Mouse (Mus musculus): Measurements from ENCODE around the gene Hnrnpll.

Gene Hnrnpll

DNA sequence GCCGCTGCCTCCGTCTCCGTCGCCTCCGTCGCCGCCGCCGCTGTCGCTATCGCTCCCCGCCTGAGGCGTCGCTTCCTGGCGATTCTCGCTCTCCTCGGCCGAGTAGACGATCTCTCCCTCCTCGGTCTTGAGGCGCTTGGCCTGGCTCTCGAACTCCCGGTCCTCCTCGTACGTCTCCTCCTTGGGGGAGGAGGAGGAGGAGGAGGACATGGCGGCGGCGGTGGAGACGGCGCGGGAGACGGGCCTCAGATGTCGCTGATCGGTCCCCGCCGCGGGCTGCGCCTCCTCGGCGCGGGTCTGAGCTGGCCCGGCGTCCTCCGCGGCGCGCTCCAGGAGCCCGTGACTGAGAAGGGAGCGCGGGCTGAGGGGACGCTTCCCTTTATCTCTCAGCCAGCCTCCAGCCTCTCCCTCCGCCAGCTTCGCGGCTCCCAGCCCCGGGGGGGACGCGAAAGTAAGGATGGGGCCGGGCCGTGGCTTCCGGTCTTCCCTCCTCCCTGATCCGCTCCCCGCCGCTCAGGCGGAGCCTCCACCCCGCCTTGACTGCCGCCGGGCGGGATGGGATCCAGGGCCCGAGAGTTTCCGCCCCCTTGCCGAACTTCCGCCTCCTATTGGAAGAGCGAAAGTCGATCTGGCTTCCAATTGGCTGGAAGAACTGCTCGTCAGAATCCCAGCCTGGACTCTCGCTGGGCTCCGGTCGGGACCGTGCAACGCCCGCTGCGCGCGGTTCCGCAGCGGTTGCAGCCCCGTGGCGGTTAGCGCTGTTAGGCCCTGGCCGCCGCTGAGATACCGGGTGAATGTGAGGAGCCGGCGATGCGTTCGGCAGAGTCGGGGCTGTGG, at the start of gene Hnrnpll:
Hnrnpll (minus strand) TSS at position 552 of the 837 bp plus-strand sequence.
- peak; percentile 84 for DNase-seq (ENCODE audit: low spot score)

DNA sequence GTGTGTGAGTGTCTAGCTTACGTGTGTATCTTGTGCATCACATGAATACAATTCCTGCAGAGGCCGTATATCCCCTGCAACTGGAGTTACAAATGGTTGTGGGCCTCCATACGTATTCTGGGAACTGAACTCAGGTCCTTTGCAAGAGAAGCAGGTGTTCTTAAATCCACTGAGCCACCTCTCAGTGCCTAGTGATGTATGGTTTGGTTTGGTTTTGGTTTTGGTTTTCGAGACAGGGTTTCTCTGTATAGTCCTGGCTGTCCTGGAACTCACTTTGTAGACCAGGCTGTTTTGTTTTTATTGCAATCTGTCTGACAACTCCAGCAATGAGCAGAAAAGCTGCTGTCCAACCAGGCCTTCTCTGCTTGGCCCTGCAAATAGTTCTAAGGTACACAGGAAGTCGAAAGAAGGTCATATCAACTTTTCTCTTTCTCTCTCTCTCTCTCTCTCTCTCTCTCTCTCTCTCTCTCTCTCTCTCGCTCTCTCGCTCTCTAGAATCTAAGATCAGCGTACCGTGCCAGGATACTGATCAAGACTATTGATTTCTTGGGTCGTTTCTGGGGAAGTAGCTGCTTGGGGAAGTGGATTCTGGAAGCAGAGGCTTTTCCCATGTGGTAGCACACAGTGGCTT, 43.3 kb upstream of the Hnrnpll start:
- no peak for DNase-seq (ENCODE audit: low spot score)

DNA sequence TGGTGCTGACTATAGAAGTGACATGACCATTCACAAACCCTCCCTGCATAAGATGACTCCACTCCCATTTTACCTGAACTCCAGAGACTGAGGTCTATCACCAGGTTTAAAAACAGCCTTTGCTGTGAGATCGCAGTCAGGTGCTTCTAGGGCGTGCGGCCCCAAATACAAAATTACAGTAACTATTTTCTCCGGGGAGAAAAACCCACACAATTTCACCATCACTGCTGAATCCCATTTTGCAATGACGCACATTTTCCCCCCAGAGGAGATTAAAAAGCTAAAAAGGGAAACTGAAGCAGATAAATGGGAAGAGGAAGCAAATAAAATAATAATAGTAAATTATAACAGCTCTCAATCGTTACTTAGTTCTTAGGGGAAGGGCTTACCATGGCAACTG, 37.7 kb upstream of the Hnrnpll start:
- DNase-seq (ENCODE audit: low spot score) = no peak

DNA sequence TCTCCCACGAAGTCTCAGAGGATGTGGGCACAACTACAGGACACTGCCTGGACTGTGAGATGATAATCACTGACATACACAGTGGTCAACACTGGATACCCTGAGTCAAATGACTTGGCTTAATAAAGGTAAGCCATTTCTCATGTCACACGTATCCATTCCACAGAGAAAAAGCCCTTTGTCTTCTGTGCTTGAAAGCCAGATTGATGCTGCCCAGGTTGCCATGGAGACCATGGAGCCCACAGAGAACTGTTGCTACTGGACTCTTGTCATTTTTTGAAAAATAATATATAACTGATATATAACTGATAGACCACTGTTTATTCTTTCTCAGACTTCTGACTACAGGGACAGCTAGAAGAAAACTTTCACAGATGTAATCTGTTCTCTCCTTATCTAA, 35.1 kb upstream of the Hnrnpll start:
- no peak for DNase-seq (ENCODE audit: low spot score)

DNA sequence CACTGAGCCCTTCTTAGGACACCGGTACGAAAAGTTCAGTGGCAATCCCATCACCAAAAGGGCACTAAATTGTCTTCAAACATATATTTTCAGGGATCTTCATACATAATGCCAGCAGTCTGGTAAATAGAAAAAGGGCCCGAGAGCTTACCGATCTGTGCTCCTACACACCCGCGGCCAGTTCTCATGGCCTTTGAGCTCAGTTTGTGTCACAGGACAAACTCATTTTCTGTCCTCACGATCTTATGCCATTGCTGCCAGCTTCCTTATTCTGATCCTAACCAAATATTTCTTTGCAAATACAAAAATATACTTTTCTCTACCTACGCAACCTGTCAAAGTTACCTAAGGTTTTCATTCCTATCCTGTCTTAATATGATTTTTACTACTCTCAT, 34.6 kb upstream of the Hnrnpll start:
- DNase-seq (ENCODE audit: low spot score) = no peak

DNA sequence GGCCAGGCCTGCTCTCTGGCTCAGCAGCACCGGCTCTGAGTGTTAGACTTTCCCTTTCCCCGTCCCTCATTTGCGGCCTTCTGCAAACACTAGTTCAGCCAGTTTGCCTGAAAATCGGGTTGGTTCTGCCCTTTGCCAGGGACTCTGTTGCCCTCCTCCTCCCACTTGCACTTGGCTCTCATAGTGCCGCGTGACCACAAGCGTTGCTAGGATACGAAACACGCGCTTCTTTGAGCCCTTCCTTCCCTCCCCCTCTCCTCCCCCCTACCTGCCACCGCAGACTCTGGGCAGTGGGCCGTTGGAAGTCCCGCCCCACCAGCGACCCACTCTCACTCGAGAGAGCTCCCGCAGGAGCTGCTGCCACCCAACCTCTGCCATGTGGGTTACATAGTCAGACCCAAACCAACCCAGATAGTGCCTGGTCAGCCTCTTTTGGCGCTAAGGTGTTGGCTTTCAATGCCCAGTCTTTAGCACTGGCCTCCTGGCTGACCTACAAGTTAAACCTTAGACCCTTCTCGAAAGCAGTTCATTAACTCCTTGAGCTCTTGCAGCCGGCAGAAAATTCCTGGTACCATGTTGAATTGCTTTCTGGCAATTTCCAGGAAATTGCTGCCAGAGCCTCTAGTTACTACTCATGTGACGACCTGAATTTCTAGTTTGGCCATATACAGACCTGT, 34.0 kb upstream of the Hnrnpll start:
- no peak for DNase-seq (ENCODE audit: low spot score)

DNA sequence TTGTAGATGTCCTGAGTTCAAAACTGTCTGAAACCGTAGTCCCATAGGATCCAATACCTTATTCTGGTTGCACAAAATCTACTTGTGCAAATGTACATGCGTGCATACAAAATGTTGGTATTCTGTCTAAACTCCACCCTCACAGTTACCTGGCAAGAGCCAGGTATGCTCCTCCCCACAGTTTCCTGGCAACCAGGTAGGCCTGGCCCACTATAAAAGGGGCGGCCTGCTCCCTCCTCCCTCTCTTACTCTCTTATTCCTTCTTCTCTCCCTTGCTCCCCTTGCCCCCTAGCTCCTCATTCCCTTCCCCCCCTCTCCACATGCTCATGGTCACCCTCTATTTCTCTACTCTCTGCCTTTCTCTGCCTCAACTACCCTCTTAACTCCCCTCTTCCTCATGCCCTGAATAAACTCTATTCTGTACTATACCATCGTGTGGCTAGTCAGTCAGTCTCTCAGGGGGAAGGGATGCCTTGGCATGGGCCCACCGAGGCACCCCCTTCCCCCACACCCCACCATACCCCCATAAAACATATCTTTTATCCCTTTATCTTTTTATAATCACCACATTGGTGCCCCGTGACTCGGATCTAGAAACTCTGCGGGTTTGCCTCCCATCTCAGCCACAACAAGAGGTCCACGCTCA, 33.2 kb upstream of the Hnrnpll start:
- no peak for DNase-seq (ENCODE audit: low spot score)

DNA sequence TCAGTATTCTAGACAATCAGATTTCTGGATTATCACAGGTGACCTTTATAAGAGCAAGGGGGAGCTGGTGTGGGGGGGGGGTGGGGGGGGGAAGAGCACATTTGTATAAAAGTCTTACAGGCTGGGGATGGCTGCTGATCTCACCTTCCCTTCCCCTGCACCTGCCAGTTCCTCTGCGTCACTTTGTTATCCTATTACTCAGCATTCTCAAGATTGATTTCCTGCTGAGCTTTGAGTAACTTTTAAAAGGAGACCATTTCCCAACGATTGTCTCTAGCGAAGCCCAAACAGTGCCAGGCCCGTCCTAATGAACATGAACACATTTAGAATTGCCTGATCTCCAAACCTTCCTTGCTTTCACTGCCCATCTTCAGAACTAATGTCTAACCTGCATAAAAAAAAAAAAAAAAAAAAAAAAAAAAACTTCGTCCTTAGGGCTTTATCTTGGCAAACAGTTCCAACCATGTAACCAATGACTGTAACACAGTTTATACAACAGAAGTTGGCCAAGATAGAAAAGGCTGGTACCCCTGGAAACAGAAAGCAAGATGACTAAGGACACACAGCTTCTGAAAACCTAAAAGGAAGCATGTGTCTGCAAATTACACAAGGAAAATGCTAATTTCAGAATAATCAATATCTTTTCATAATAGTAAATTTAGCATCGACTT, 29.9 kb upstream of the Hnrnpll start:
- DNase-seq (ENCODE audit: low spot score) = no peak

DNA sequence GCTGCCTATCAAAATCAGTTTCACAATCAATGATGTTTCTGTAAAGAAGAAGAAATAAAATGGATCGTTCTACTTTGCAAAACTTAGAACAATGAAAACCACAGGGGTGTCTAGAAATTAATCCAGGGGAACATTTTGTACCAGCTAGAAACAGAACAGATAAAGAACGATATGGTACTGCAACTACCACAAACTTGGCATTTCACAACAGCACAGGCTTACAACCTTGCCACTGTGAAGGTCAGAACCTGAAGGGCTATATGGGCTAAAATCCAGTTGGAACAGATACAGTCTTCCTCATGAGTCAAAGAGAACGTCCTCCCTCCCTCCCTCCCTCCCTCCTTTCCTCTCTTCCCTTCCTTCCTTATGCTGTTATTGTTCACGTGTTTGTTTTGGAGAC, 28.4 kb upstream of the Hnrnpll start:
- DNase-seq (ENCODE audit: low spot score) = no peak

DNA sequence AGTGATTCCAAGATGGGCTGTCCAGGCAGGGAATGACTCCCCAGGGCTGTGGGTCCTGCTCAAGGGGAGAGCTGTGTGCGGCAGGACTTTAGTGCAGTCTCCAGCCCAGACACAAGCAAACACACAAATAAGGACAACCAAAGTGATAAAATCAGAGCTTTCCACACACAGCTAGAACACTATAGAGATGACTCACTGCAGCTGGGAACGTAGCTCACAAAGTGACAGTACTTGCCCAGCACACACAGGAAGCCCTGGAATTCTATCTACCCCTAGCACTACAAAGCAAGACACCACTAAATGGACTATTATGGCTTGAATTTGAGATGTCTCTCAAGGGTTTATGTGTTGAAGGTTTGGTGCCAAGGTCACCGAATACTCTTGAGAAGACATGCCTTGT, 26.0 kb upstream of the Hnrnpll start:
- no peak for DNase-seq (ENCODE audit: low spot score)

DNA sequence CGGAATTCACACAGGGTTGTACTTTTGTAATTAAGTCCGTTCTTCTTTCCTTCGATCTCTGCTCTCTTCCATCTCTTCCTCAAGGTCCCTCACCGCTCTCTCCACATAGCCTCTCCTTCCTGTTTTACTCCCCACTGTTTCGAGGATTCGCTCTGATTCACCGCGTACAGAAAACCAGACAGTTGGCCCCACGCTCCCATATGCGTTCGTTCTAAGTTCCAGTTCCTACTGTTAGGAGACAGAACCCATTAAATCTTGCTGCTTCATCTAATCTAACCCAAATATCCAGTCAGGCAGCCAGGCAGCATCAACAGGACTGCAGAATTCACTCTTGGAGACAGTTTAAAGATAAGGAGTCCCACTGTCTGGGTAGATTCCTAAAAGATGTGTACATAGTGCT, 24.5 kb upstream of the Hnrnpll start:
- no peak for DNase-seq (ENCODE audit: low spot score)

DNA sequence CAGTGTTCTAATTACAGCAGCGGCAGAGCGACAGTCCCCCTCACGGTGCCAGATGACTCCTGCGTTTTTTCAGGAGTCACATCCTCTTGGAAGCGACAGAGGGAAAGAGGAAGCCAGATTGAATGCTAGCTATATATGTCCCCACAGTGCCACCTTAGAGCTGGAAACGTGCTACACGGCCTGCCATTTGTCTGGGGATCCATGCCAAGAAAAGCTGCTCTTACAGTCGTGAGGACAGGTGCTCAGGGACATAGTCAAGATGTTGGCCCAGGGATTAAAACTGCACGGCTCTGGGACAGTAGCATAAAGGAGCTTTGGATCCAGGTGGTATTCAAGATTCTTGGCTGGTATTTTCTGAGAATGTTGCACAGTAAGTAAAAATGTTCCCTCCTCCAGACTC, 22.3 kb upstream of the Hnrnpll start:
- no peak for DNase-seq (ENCODE audit: low spot score)

DNA sequence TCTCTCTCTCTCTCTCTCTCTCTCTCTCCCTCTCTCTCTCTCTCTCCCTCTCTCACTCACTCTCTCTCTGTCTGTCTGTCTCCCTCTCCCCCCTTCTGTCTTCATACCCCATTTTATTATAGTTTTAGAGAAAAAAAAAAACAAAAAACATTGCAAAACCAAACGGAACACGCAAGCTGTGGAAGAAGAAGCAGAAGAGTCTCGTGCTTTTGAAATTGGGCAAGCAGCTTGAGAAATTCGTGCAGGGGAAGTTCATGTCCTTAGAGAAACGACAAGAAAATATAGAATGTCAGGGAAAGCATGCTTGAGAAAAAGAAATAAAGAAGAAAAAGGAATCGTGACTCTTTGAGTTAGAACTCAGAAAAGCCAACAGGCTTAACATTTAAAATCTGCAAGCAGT, 21.1 kb upstream of the Hnrnpll start:
- DNase-seq (ENCODE audit: low spot score) = no peak

DNA sequence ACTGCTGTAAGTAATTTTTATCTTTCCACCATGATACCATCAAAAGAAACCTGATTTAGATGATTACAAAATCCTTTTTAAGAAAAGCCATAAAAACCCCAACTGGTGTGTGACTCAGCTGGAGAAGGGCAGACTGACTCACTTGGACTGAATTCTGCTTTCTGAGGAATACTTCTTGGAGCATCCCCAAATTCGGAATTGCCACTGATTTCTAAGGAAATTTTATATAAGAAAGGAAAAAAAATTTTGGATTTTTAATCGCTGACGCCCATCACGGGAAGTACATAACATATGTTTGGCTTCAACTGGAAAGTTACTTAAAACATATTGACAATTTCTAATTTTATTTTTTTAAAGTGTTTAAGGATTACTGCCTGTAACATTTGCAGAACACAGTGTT, 16.6 kb upstream of the Hnrnpll start:
- DNase-seq (ENCODE audit: low spot score) = no peak

DNA sequence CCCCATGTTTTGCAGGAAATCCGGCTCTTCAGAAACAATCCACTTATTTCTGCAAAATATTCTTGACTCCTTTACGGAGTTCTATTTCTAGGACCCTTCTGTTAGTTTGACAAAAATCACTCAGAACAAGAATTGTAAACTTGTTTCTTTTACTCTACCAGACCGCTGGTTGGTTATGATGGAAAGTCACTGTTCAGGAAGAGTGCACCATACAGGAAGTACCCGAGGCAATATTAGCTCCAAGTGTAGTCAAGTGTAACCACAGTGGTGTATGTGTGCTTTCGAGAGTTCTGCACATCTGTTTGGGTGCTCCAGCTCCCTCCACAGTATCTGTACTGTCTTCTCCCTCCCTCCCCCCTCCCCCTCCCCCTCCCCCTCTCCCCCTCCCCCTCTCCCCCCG, 5.1 kb upstream of the Hnrnpll start:
- DNase-seq (ENCODE audit: low spot score) = no peak

DNA sequence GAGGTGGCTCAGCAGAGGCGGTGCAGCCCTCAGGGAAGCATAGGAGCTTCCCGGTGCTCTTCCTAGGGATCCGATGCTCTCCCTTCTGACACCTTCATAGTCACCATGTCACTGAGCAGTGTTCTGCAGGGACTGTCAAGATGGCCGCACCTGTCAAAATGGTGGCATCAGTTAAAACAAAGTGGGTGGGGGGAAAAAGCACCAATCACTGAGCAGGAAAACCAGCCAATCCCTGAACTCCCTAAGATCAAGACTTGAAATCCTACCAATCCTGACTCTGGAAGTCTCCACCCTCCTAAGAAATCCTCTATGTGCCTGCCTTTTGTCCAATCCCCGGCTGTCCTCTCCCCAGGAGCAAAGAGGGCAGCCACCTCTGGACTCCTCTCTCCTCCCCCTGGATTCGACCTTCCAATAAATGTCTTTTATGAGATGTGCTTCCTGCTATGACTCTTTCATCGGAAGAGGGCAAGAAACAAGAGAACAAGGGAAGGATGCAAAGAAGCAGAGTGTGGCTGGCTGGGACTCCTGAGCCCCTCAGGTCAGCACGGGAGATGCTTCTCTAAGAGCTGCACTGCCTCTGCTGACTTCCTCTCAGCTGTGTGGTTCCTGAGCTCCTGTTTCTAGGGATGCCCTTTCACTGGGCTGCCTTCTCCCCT, 1.8 kb upstream of the Hnrnpll start:
- DNase-seq (ENCODE audit: low spot score) = no peak

DNA sequence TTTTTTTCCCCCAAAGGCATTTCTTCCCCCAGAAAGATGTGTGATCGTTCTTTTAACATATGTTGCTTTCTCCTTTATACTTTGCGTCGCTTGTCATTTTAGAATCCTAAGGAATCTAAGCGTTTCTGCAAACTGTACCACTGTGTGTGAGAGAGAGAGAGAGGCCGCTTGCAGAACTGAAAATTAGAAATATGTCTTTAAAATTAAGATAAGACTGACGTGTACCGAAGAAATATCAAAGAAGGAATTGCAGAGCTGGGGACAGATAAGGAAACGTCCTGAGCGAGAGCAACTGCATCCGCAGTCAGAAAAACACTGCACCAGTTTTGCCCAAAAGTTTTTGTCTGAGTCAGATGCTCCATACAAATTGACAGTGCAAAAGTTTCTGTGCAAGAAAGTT, 1.3 kb upstream of the Hnrnpll start:
- no peak for DNase-seq (ENCODE audit: low spot score)

DNA sequence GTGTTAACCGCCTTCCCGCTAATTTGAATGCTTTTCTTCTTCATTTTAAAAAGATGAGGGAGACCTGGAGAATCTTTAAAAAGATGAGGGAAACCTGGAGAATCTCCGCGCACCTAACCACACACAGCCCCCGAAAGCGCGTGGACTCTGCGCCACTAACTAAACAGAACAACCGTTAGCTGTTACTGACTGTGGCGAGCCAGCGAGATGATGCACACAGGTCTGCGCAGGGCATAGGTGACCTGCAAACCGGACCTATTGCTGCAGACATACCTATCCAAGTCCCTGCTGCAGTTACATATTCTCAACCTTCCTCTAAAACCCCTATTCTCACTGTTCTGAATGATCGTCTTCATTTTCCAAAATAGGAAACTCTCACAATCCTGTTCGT, 481 bp upstream of the Hnrnpll start:
- no peak for DNase-seq (ENCODE audit: low spot score)

DNA sequence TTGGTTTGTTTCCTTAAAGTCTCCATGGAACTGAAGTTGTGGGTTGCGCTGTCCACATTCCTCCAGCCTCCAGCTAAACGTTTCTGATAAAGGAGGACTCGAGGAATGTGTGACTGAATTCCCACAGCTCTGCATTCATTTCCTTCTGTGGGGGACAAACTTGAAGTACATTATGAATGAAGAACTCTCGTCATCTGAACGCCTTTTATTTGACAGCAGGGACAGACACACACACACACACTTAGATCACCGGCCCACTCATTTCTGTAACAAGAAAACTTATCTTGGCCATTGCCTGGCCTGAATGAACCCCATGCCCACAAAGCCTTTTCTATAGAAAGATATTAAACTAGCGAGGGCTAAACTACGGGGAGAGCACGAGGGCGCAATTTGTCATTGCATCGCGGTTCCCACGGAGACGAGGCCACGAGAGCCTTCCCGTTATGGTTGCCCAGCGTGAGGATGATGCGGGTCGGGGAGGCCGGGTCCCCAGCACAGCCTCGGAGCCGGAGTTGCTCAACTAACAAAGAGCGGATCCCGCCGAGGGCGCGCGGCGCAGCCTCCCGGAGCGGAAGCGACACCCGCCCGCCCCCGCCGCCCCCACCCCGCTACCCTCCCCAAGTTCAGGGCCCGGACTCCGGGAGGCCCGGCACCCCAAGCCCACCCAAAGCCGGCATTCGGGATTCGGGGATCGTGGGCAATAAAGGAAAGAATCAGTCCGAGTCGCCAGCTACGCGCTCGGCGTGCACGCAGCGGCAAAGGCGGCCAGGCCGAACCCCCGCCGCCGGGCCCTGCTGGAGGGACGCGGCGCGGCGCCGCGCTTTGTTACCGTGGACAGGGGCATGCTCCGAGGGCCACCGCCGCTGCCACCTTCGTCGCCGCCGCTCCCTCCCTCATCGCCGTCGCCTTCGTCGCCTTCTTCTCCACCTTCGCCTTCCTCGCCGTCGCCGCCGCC, 1.0 kb downstream of the Hnrnpll start:
- DNase-seq (ENCODE audit: low spot score) = no peak

DNA sequence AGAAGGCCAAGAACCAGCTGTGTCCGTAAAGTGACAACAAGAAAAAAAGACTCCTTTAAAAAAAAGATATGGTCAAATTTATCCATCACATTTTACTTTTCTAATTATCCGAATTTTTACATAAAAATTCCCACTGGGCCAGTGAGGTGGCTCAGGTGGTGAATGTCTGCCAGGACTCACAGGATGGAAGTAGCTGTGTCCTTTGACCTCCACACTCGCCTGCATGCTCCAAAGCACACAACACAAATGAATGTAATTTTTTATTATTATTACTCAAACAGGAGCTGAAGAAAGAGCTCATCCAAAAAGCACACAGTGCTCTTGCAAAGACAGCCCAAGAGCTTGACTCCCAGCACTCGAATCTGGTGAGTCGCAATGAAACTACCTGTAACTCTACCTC, 2.0 kb downstream of the Hnrnpll start:
- DNase-seq (ENCODE audit: low spot score) = no peak

DNA sequence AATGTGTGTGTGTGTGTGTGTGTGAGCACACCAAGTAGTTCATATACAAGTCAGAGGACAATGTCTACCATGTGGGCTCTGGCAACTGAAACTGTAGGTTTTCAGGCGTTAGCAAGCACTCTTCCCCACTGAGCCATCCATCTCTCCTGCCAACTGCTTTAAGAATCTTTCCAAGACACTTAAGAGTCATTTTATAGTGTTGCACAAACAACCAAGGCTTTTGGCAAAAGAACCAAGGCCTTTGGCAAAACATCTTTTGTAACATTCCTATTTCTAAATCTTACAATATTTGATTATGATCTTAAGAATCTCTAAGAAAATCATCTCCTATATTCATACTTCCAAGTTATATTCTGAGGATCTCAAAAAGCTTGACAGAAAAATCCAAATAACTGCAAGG, 2.4 kb downstream of the Hnrnpll start:
- no peak for DNase-seq (ENCODE audit: low spot score)

All from urinary bladder, postnatal 10 days (tissue).